Mouse (Mus musculus) MEL (cell line): ENCODE results near the gene Trip12. TPM values are rescaled to one million over a fixed set of nuclear protein-coding genes. Genes with fewer than 3 reads are reported as not detected.

ENCODE experiments used
- DNase-seq: peaks from one replicate; pipeline ENCODE4 v3.0.0; 2011; ENCODE audit warnings: low read depth, low spot score
- H3K27ac ChIP-seq: 2 replicates; pipeline ENCODE4 v1.5.1; 2012; ENCODE audit warnings: low read depth, mild to moderate bottlenecking, control low read depth, low read length, moderate library complexity; ENCODE audit not compliant: control insufficient read depth
- H3K27me3 ChIP-seq, 2 experiments: fragments of 150-350 bp in 1 of 2; sonication (generic) in 1 of 2; 2 replicates each; pipeline ENCODE4 v1.6.1; 2012; ENCODE audit warnings: low read length in 2 of 2, mild to moderate bottlenecking in 2 of 2, improper control_type of control experiment in 1 of 2, moderate library complexity in 1 of 2; ENCODE audit not compliant: insufficient read depth in 2 of 2, control insufficient read depth in 1 of 2
- H3K36me3 ChIP-seq, 2 experiments: 2 replicates each; pipeline ENCODE4 v1.6.1; 2012 to 2014; ENCODE audit warnings: low read length in 2 of 2, improper control_type of control experiment in 1 of 2, inconsistent platforms in 1 of 2, mild to moderate bottlenecking in 1 of 2; ENCODE audit not compliant: insufficient read depth in 2 of 2, control insufficient read depth in 1 of 2
- H3K4me1 ChIP-seq, 2 experiments: fragments of 150-350 bp in 1 of 2; sonication (generic) in 1 of 2; 2 replicates each; pipeline ENCODE4 v1.6.1; 2012; ENCODE audit warnings: low read length in 2 of 2, improper control_type of control experiment in 1 of 2, mild to moderate bottlenecking in 1 of 2; ENCODE audit not compliant: insufficient read depth in 2 of 2, control insufficient read depth in 1 of 2
- H3K4me3 ChIP-seq, 2 experiments: fragments of 150-350 bp in 1 of 2; sonication (generic) in 1 of 2; 2 replicates each; pipeline ENCODE4 v1.5.1; 2012; ENCODE audit warnings: low read depth in 2 of 2, low read length in 2 of 2, mild to moderate bottlenecking in 2 of 2, moderate library complexity in 2 of 2, control low read depth in 1 of 2, improper control_type of control experiment in 1 of 2; ENCODE audit not compliant: control insufficient read depth in 1 of 2, insufficient read depth in 1 of 2
- H3K79me2 ChIP-seq: 2 replicates; pipeline ENCODE4 v1.6.1; 2012; ENCODE audit warnings: mild to moderate bottlenecking, low read length, moderate library complexity; ENCODE audit not compliant: control insufficient read depth, poor library complexity, insufficient read depth
- H3K9ac ChIP-seq: 2 replicates; pipeline ENCODE4 v1.6.1; 2012; ENCODE audit warnings: low read depth, mild to moderate bottlenecking, control low read depth, low read length, moderate library complexity; ENCODE audit not compliant: control insufficient read depth, poor library complexity, severe bottlenecking
- H3K9me3 ChIP-seq: fragments of 150-350 bp; sonication (generic); replicated peaks from 2 replicates; pipeline ENCODE4 v1.6.1; 2012; ENCODE audit warnings: mild to moderate bottlenecking, low read length, improper control_type of control experiment, moderate library complexity; ENCODE audit not compliant: insufficient read depth
- BHLHE40 ChIP-seq: IDR thresholded peaks from 2 replicates; pipeline ENCODE4 v1.6.1; 2012; ENCODE audit warnings: low read depth, mild to moderate bottlenecking, inconsistent platforms, low read length, improper control_type of control experiment, borderline replicate concordance
- CHD1 ChIP-seq: IDR thresholded peaks from 2 replicates; pipeline ENCODE4 v1.6.1; 2012; ENCODE audit warnings: low read depth, mild to moderate bottlenecking, inconsistent platforms, low read length, improper control_type of control experiment
- CHD2 ChIP-seq: IDR thresholded peaks from 2 replicates; pipeline ENCODE4 v1.6.1; 2011; ENCODE audit warnings: low read length, improper control_type of control experiment
- CTCF ChIP-seq, 3 experiments: IDR thresholded peaks in 2 of 3; conservative IDR thresholded peaks in 1 of 3; 2 replicates each; pipeline ENCODE4 v1.5.1; 2011 to 2012; ENCODE audit warnings: low read length in 3 of 3, low read depth in 2 of 3, mild to moderate bottlenecking in 2 of 3, improper control_type of control experiment in 1 of 3, inconsistent platforms in 1 of 3, mixed read lengths in 1 of 3, moderate library complexity in 1 of 3; ENCODE audit not compliant: control insufficient read depth in 1 of 3, insufficient read depth in 1 of 3, poor library complexity in 1 of 3, severe bottlenecking in 1 of 3
- E2F4 ChIP-seq: IDR thresholded peaks from 2 replicates; pipeline ENCODE4 v1.6.1; 2011; ENCODE audit warnings: low read depth, low read length, improper control_type of control experiment, borderline replicate concordance
- EP300 ChIP-seq, 2 experiments: IDR thresholded peaks; 2 replicates each; pipeline ENCODE4 v1.6.1; 2011; ENCODE audit warnings: improper control_type of control experiment in 2 of 2, low read length in 2 of 2, low read depth in 1 of 2, mild to moderate bottlenecking in 1 of 2
- GATA1 ChIP-seq: IDR thresholded peaks from 2 replicates; pipeline ENCODE4 v1.6.1; 2011; ENCODE audit warnings: low read depth, low read length, improper control_type of control experiment
- KAT2A ChIP-seq: conservative IDR thresholded peaks from 2 replicates; pipeline ENCODE4 v1.6.1; 2012; ENCODE audit warnings: low read depth, low read length, improper control_type of control experiment, inconsistent platforms
- MAFK ChIP-seq: IDR thresholded peaks from 2 replicates; pipeline ENCODE4 v1.6.1; 2011; ENCODE audit warnings: low read depth, mild to moderate bottlenecking, low read length, improper control_type of control experiment, borderline replicate concordance
- MAZ ChIP-seq: IDR thresholded peaks from 2 replicates; pipeline ENCODE4 v1.6.1; 2012; ENCODE audit warnings: low read depth, mild to moderate bottlenecking, inconsistent platforms, low read length, improper control_type of control experiment
- MXI1 ChIP-seq: IDR thresholded peaks from 2 replicates; pipeline ENCODE4 v1.6.1; 2011; ENCODE audit warnings: mild to moderate bottlenecking, low read depth, low read length, improper control_type of control experiment
- NELFE ChIP-seq: IDR thresholded peaks from 2 replicates; pipeline ENCODE4 v1.6.1; 2011; ENCODE audit warnings: low read depth, low read length, improper control_type of control experiment
- POLR2A ChIP-seq, 2 experiments: IDR thresholded peaks; 2 replicates each; pipeline ENCODE4 v1.6.1; 2011 to 2012; ENCODE audit warnings: low read length in 2 of 2, mild to moderate bottlenecking in 2 of 2, control low read depth in 1 of 2, improper control_type of control experiment in 1 of 2, low read depth in 1 of 2, moderate library complexity in 1 of 2; ENCODE audit not compliant: control insufficient read depth in 1 of 2, insufficient read depth in 1 of 2, poor library complexity in 1 of 2
- POLR2AphosphoS2 ChIP-seq: IDR thresholded peaks from 2 replicates; pipeline ENCODE4 v1.6.1; 2011; ENCODE audit warnings: low read length, improper control_type of control experiment
- RAD21 ChIP-seq: IDR thresholded peaks from 2 replicates; pipeline ENCODE4 v1.6.1; 2011; ENCODE audit warnings: mild to moderate bottlenecking, low read depth, low read length, improper control_type of control experiment
- RCOR1 ChIP-seq: IDR thresholded peaks from 2 replicates; pipeline ENCODE4 v1.6.1; 2012; ENCODE audit warnings: low read depth, mild to moderate bottlenecking, inconsistent platforms, low read length, improper control_type of control experiment
- SMC3 ChIP-seq: IDR thresholded peaks from 2 replicates; pipeline ENCODE4 v1.6.1; 2011; ENCODE audit warnings: low read depth, low read length, improper control_type of control experiment
- TCF12 ChIP-seq: IDR thresholded peaks from 2 replicates; pipeline ENCODE4 v1.6.1; 2014; ENCODE audit warnings: low read depth, mild to moderate bottlenecking, inconsistent platforms, low read length, improper control_type of control experiment, moderate library complexity
- UBTF ChIP-seq: IDR thresholded peaks from 2 replicates; pipeline ENCODE4 v1.6.1; 2012; ENCODE audit warnings: low read depth, mild to moderate bottlenecking, inconsistent platforms, low read length, improper control_type of control experiment, moderate library complexity, borderline replicate concordance; ENCODE audit not compliant: insufficient read depth
- USF1 ChIP-seq: IDR thresholded peaks from 2 replicates; pipeline ENCODE4 v1.6.1; 2014; ENCODE audit warnings: low read depth, mild to moderate bottlenecking, inconsistent platforms, low read length, improper control_type of control experiment, moderate library complexity
- USF2 ChIP-seq, 2 experiments: IDR thresholded peaks; 2 replicates each; pipeline ENCODE4 v1.6.1; 2011 to 2012; ENCODE audit warnings: improper control_type of control experiment in 2 of 2, low read length in 2 of 2, borderline replicate concordance in 1 of 2, inconsistent platforms in 1 of 2, low read depth in 1 of 2, mild to moderate bottlenecking in 1 of 2; ENCODE audit not compliant: insufficient read depth in 1 of 2
- ZC3H11A ChIP-seq: IDR thresholded peaks from 2 replicates; pipeline ENCODE4 v1.6.1; 2012; ENCODE audit warnings: low read depth, mild to moderate bottlenecking, inconsistent platforms, low read length, improper control_type of control experiment
- ZKSCAN1 ChIP-seq: IDR thresholded peaks from 2 replicates; pipeline ENCODE4 v1.6.1; 2012; ENCODE audit warnings: low read depth, mild to moderate bottlenecking, inconsistent platforms, low read length, improper control_type of control experiment, moderate library complexity
- ZMIZ1 ChIP-seq: IDR thresholded peaks from 2 replicates; pipeline ENCODE4 v1.6.1; 2012; ENCODE audit warnings: low read depth, mild to moderate bottlenecking, inconsistent platforms, low read length, improper control_type of control experiment, moderate library complexity
- ZNF384 ChIP-seq: IDR thresholded peaks from 2 replicates; pipeline ENCODE4 v1.6.1; 2012; ENCODE audit warnings: low read depth, mild to moderate bottlenecking, inconsistent platforms, low read length, improper control_type of control experiment
- polyA plus RNA-seq, 2 experiments: library from polyadenylated mRNA; stranded (reverse) in 1 of 2; unstranded in 1 of 2; fragments of >175 nt in 1 of 2; fragments of >200 nt in 1 of 2; gene quantifications; 2 replicates each; pipeline versions ENCODE4 v1.2.1 to v1.2.4; 2012; ENCODE audit warnings: low replicate concordance in 2 of 2, low read depth in 1 of 2; ENCODE audit not compliant: insufficient read length in 2 of 2, insufficient read depth in 1 of 2, missing spikeins in 1 of 2
- total RNA-seq: library from RNA; depleted of rRNA; stranded (reverse); fragments of 300-350 nt; gene quantifications from 2 replicates; pipeline ENCODE4 v1.2.3, GENCODE M21; 2012

Gene Trip12
- total and polyA plus RNA-seq, 3 experiments, result 94.3 to 134 (median 133) TPM

DNA sequence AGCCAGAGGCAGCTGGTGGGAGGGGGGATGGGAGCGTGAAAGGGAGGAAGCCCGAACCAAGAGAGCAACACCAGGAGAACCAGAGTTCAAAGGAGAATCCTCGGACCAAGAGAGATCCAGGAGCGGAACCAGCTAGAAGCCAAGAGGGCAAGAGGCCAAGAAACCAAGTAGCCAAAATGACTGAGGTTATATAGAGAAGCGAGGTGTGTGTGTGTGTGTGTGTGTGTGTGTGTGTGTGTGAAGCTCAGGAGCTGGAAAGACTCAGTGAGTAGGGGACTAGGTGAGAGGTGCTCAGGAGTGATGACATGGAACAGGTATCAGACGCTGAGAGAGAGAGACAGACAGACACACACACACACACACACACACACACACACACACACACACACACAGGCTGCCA, 30.8 kb upstream of the Trip12 start:
- no peak overlapping the region for H3K4me3 ChIP-seq
- no peaks in the 10 kb centered on the region for H3K27me3 ChIP-seq
- H3K4me1 ChIP-seq, result no peaks in the 10 kb centered on the region; a peak in 1 of 4 replicates
- TF ChIP-seq KAT2A (no peak), ZMIZ1 (no peak), ZC3H11A (no peak), SMC3 (no peak), CTCF (IDR thresholded peaks at IDR 0.05 in 2 of 3, conservative IDR thresholded peaks at IDR 0.05 in 1 of 3; ENCODE audit: control insufficient read depth in 1 of 3, insufficient read depth in 1 of 3, low read depth in 2 of 3, low read length in 3 of 3, poor library complexity in 1 of 3, severe bottlenecking in 1 of 3) (no peak), CHD2 (no peak), POLR2A (IDR thresholded peaks at IDR 0.05; ENCODE audit: control insufficient read depth in 1 of 2, insufficient read depth in 1 of 2, low read depth in 1 of 2, low read length in 2 of 2, poor library complexity in 1 of 2) (no peak), BHLHE40 (no peak), GATA1 (no peak), RAD21 (no peak), CHD1 (no peak), MXI1 (no peak), UBTF (no peak), POLR2AphosphoS2 (no peak), E2F4 (no peak), MAFK (no peak), TCF12 (no peak)
- H3K36me3 ChIP-seq, result no peaks in the 10 kb centered on the region
- H3K9ac ChIP-seq, result no peak overlapping the region
- H3K79me2 ChIP-seq, result no peaks in the 10 kb centered on the region
- H3K27ac ChIP-seq, result no peak overlapping the region
- H3K9me3 ChIP-seq, result no peaks in the 10 kb centered on the region
- DNase-seq, result no peak

DNA sequence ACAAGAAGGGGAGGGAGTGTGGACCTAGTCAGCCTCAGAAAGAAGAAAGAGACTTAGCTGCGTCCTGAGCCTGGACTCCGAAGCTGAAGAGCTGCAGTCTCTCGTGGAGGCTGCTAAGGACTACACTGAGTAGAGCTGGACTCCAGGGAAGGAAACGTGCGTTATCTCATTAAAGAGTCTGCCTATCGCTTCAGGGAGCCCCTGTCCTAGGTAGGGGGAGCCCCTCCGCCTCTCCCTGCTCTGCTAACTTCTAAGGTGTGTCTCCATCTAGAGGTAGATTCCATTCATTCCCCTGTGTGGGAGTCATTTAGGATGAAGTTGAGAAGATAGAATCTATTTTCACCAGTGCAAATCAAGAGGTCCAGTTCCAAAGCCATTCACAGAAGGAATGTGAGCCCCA, 29.2 kb upstream of the Trip12 start:
- Histone ChIP-seq H3K79me2 (no peaks in the 10 kb centered on the region), H3K4me3 (no peak overlapping the region)

More for the DNA sequence above, 29.2 kb upstream of the Trip12 start:
- Histone ChIP-seq H3K9ac (no peak overlapping the region), H3K4me1 (no peaks in the 10 kb centered on the region; a peak in 1 of 4 replicates), H3K27ac (no peak overlapping the region), H3K9me3 (no peaks in the 10 kb centered on the region), H3K27me3 (no peaks in the 10 kb centered on the region), H3K36me3 (no peaks in the 10 kb centered on the region)
- TF ChIP-seq ZNF384, result no peak
- TF ChIP-seq POLR2A (IDR thresholded peaks at IDR 0.05; ENCODE audit: control insufficient read depth in 1 of 2, insufficient read depth in 1 of 2, low read depth in 1 of 2, low read length in 2 of 2, poor library complexity in 1 of 2), result no peak
- no peak for TF ChIP-seq RCOR1
- no peak for TF ChIP-seq MXI1
- no peak for TF ChIP-seq USF1
- TF ChIP-seq ZC3H11A, result no peak
- TF ChIP-seq RAD21, result no peak
- TF ChIP-seq SMC3, result no peak
- TF ChIP-seq TCF12, result no peak
- TF ChIP-seq EP300 (IDR thresholded peaks at IDR 0.05; ENCODE audit: low read depth in 1 of 2, low read length in 2 of 2), result no peak
- no peak for TF ChIP-seq USF2 (IDR thresholded peaks at IDR 0.05; ENCODE audit: borderline replicate concordance in 1 of 2, insufficient read depth in 1 of 2, low read depth in 1 of 2, low read length in 2 of 2)
- TF ChIP-seq CHD2, result no peak
- TF ChIP-seq NELFE, result no peak
- TF ChIP-seq POLR2AphosphoS2, result no peak
- no peak for TF ChIP-seq ZKSCAN1
- no peak for TF ChIP-seq MAZ
- DNase-seq, result no peak
